Comparison of ENCODE assay signal across 9 mouse cellular contexts in the genomic region with DNA sequence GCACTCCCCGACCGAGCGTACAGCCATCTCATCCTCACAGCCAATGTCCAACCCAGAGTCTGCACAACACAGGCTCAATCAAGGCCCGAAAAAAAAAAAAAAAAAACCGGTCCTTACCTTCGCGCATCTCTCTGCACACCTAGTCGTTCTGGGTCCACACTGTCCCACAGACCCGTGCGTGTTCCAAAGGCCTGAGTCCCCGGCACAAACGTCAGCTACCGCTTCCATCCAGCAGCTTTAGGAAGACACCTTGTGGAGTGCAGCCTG. TPM values are rescaled to one million over a fixed set of nuclear protein-coding genes. Genes with fewer than 3 reads are reported as not detected.
DNase-seq lines count a peak whose midpoint lies in the region; ATAC-seq and TF ChIP-seq lines count a peak whose summit lies in the region.
"Had no signal": no experiment of that assay in that cellular context is flagged by ENCODE, and none has a peak within 500 bp of the region (broad histone marks: within the 10 kb centered on the region; RNA-seq: fewer than 3 reads in every experiment).

No protein-coding gene starts in this region.

- ATAC-seq in forebrain, embryonic 15.5 days (replicated peaks) = peak; percentile 38
- no peak for ATAC-seq in liver, embryonic 14.5 days (ENCODE audit: insufficient read depth)
- ATAC-seq in cerebellum, adult (ENCODE audit: insufficient number of reproducible peaks, low FRiP score, low TSS enrichment) = no peak

- no peak for TF ChIP-seq RAD21 in CH12.LX (IDR thresholded peaks at IDR 0.05; ENCODE audit: low read depth, low read length)

- H3K27ac ChIP-seq in heart, embryonic 10.5 days = no peak overlapping the region
- H3K27ac ChIP-seq in CH12.LX (ENCODE audit: insufficient read depth, low read depth) = no peak overlapping the region
- H3K27ac ChIP-seq in forebrain, embryonic 15.5 days (replicated peaks) = no peak overlapping the region
- no peak overlapping the region for H3K27ac ChIP-seq in liver, embryonic 14.5 days

- H3K27me3 ChIP-seq in heart, embryonic 10.5 days (ENCODE audit: insufficient read depth, poor library complexity, severe bottlenecking) = peaks cover 89% of the 10 kb centered on the region
- H3K27me3 ChIP-seq in CH12.LX (replicated peaks) = peaks cover 45% of the 10 kb centered on the region
- peaks cover 81% of the 10 kb centered on the region for H3K27me3 ChIP-seq in forebrain, embryonic 15.5 days
- peaks cover 62% of the 10 kb centered on the region for H3K27me3 ChIP-seq in liver, embryonic 14.5 days (ENCODE audit: control insufficient read depth, insufficient read depth, low read length)

- peak overlapping the region; percentile 17 for H3K4me2 ChIP-seq in CH12.LX (ENCODE audit: insufficient read depth, low read depth, poor library complexity, severe bottlenecking)
- peak overlapping the region; percentile 84 for H3K4me2 ChIP-seq in forebrain, embryonic 15.5 days (replicated peaks)
- peak overlapping the region; percentile 72 for H3K4me2 ChIP-seq in liver, embryonic 14.5 days (ENCODE audit: low read depth)

- WGBS in heart, embryonic 10.5 days = 1% methylated on average over 13 of the region's 13 CpGs
- WGBS in forebrain, embryonic 15.5 days = under 1% methylated on average over 13 of the region's 13 CpGs
- WGBS in liver, embryonic 14.5 days (ENCODE audit: insufficient replicate concordance) = 13% methylated on average over 13 of the region's 13 CpGs

- H3K9ac ChIP-seq in CH12.LX (ENCODE audit: insufficient read depth, low read depth) = no peak overlapping the region
- H3K9ac ChIP-seq in forebrain, embryonic 15.5 days (replicated peaks) = peak overlapping the region; percentile 46
- H3K9ac ChIP-seq in liver, embryonic 14.5 days (replicated peaks) = no peak overlapping the region

- in situ Hi-C loops in CH12.LX (cut with MboI; ENCODE audit: low pct_ligation_motif_present, low pct_unique_long_range_greater_than_20kb, low sequenced_read_pairs) = no loop called here

- H3K9me3 ChIP-seq in heart, embryonic 10.5 days = no peaks in the 10 kb centered on the region
- peaks cover 3% of the 10 kb centered on the region for H3K9me3 ChIP-seq in CH12.LX (replicated peaks; ENCODE audit: low read length)
- H3K9me3 ChIP-seq in forebrain, embryonic 15.5 days = no peaks in the 10 kb centered on the region
- no peaks in the 10 kb centered on the region for H3K9me3 ChIP-seq in liver, embryonic 14.5 days (ENCODE audit: control insufficient read depth, low read length)

- intact Hi-C loops in heart, postnatal 25 days (cut with DNase I) = no loop called here
- intact Hi-C loops in gastrocnemius, postnatal 14 days (cut with DNase I; ENCODE audit: low total_unique reads) = loop anchor here (10.0 kb wide), 1 partner anchor 225 kb away; no protein-coding TSS in a partner anchor

- H3K36me3 ChIP-seq in heart, embryonic 10.5 days = no peaks in the 10 kb centered on the region
- H3K36me3 ChIP-seq in CH12.LX (replicated peaks in 1 of 2; ENCODE audit: control insufficient read depth in 1 of 2, insufficient read depth in 1 of 2, low read length in 1 of 2) = no peaks in the 10 kb centered on the region
- H3K36me3 ChIP-seq in forebrain, embryonic 15.5 days = no peaks in the 10 kb centered on the region
- H3K36me3 ChIP-seq in liver, embryonic 14.5 days (replicated peaks; ENCODE audit: control insufficient read depth, insufficient read depth, low read depth) = no peaks in the 10 kb centered on the region

- no peak for TF ChIP-seq POLR2A in CH12.LX (IDR thresholded peaks at IDR 0.05; ENCODE audit: low read depth, low read length)

- H3K4me3 ChIP-seq in heart, embryonic 10.5 days = peak overlapping the region; percentile 57
- H3K4me3 ChIP-seq in CH12.LX (replicated peaks in 1 of 3; ENCODE audit: low read depth in 2 of 3, low read length in 2 of 3, poor library complexity in 1 of 3) = peak overlapping the region in 1 of 3 experiments; percentile 50
- peak overlapping the region; percentile 54 for H3K4me3 ChIP-seq in forebrain, embryonic 15.5 days
- H3K4me3 ChIP-seq in liver, embryonic 14.5 days (ENCODE audit: insufficient read depth in 1 of 2, low read depth in 2 of 2, low read length in 2 of 2) = peak overlapping the region; percentile 60 to 61

- no peak for DNase-seq in heart, embryonic 10.5 days (ENCODE audit: low spot score)
- DNase-seq in heart, postnatal 25 days (ENCODE audit: low spot score) = no peak
- no peak for DNase-seq in CH12.LX (ENCODE audit: extremely low read depth)
- no peak for DNase-seq in liver, embryonic 14.5 days (ENCODE audit: low read depth in 3 of 3, low spot score in 3 of 3)
- no peak for DNase-seq in urinary bladder, postnatal 10 days (ENCODE audit: low spot score)
- DNase-seq in gastrocnemius, postnatal 14 days = no peak

- TF ChIP-seq CTCF in CH12.LX (conservative IDR thresholded peaks at IDR 0.05 in 1 of 2, IDR thresholded peaks at IDR 0.05 in 1 of 2; ENCODE audit: low read depth in 2 of 2, low read length in 2 of 2) = no peak
- TF ChIP-seq CTCF in liver, embryonic 14.5 days (IDR thresholded peaks at IDR 0.05; ENCODE audit: low read depth) = no peak

- TF ChIP-seq EP300 in CH12.LX (IDR thresholded peaks at IDR 0.05; ENCODE audit: low read length) = no peak
- no peak for TF ChIP-seq EP300 in liver, embryonic 14.5 days (IDR thresholded peaks at IDR 0.05; ENCODE audit: low read depth)

- peaks cover 36% of the 10 kb centered on the region for H3K4me1 ChIP-seq in heart, embryonic 10.5 days
- H3K4me1 ChIP-seq in CH12.LX (ENCODE audit: control insufficient read depth in 1 of 2, insufficient read depth in 2 of 2) = peaks cover 2 to 3% of the 10 kb centered on the region in 2 experiments; a peak in 3 of 4 replicates
- H3K4me1 ChIP-seq in forebrain, embryonic 15.5 days = peaks cover 33% of the 10 kb centered on the region
- H3K4me1 ChIP-seq in liver, embryonic 14.5 days (replicated peaks; ENCODE audit: control insufficient read depth in 2 of 2, insufficient read depth in 2 of 2, low read length in 1 of 2) = peaks cover 2 to 7% of the 10 kb centered on the region in 2 experiments; a peak in 3 of 4 replicates

- dilution Hi-C loops in CH12.LX (cut with MboI; ENCODE audit: extremely low pct_ligation_motif_present, extremely low pct_unique_long_range_greater_than_20kb, low sequenced_read_pairs) = no loop called here

- H3K79me2 ChIP-seq in CH12.LX (replicated peaks; ENCODE audit: control insufficient read depth, extremely low read depth, insufficient read depth, poor library complexity, severe bottlenecking) = no peaks in the 10 kb centered on the region

TF ChIP-seq in CH12.LX, 34 proteins besides CTCF, POLR2A, EP300 and RAD21:
- TF ChIP-seq UBTF (IDR thresholded peaks at IDR 0.05; ENCODE audit: low read depth, low read length) (no peak), ZNF384 (IDR thresholded peaks at IDR 0.05; ENCODE audit: low read depth, low read length) (0 out of 2 replicates have a peak, but pooled peaks have one; percentile 9)

RNA-seq across cellular contexts. Expression of a gene that starts 3.7 kb away (rescaled TPM):
- polyA plus RNA-seq in heart, embryonic 10.5 days (2016; fragmentation: Nextera tagmentation; extraction: Ambion mirVana) = 24.5 and 24.8 TPM in 2 replicates
- total RNA-seq in heart, postnatal 25 days (2021) = 10 to 100 TPM; 17.0 to 19.8 TPM
- total RNA-seq in CH12.LX (2012; rRNA removed) (not detected in 2 replicates), CH12.LX (2014; rRNA removed) (not detected in 2 replicates)
- polyA plus RNA-seq in CH12.LX (2012; ENCODE audit: insufficient read length, low read depth) = not detected in 2 replicates
- polyA plus RNA-seq in forebrain, embryonic 15.5 days (2015; fragmentation: Nextera tagmentation; extraction: Ambion mirVana) = 2.1 and 2.7 TPM in 2 replicates
- 2.4 and 2.8 TPM in 2 replicates for polyA plus RNA-seq in liver, embryonic 14.5 days (2012; rRNA removed)
- 3.1 and 3.9 TPM in 2 replicates for polyA plus RNA-seq in liver, embryonic 14.5 days (2014; fragmentation: Nextera tagmentation; extraction: Ambion mirVana)
- 1 to 10 TPM; 5.4 to 7.4 TPM for total RNA-seq in gastrocnemius, postnatal 14 days (2021)

RNA-seq across cellular contexts. Expression of a gene that starts 32.1 kb away (rescaled TPM):
- polyA plus RNA-seq in heart, embryonic 10.5 days (2016; fragmentation: Nextera tagmentation; extraction: Ambion mirVana) = not detected in 2 replicates
- total RNA-seq in heart, postnatal 25 days (2021) = not detected
- total RNA-seq in CH12.LX (2012; rRNA removed) = not detected in 2 replicates
- not detected in 2 replicates for total RNA-seq in CH12.LX (2014; rRNA removed)
- not detected in 2 replicates for polyA plus RNA-seq in CH12.LX (2012; ENCODE audit: insufficient read length, low read depth)
- polyA plus RNA-seq in forebrain, embryonic 15.5 days (2015; fragmentation: Nextera tagmentation; extraction: Ambion mirVana) = not detected in 2 replicates
- not detected in 2 replicates for polyA plus RNA-seq in liver, embryonic 14.5 days (2012; rRNA removed)
- polyA plus RNA-seq in liver, embryonic 14.5 days (2014; fragmentation: Nextera tagmentation; extraction: Ambion mirVana) = not detected in 2 replicates
- not detected for total RNA-seq in gastrocnemius, postnatal 14 days (2021)
- polyA plus RNA-seq: C2C12 had no signal

Comparison
In these comparisons a context has a peak if more than half of its experiments do, and no peak if none do; other contexts are left out.
1. H3K4me2 ChIP-seq: peak in every context shown above with its lines; median percentile 84 in forebrain, embryonic 15.5 days; 72 in liver, embryonic 14.5 days; 17 in CH12.LX.